Mouse (Mus musculus) bone marrow, adult 2 months (tissue): Measurements from ENCODE around the gene Pigu.

Source experiments
- CTCF ChIP-seq: fragments of 200-500 bp; IDR thresholded peaks from 2 replicates; pipeline ENCODE4 v1.5.1; 2011; ENCODE audit warnings: low read length, control low read depth; ENCODE audit not compliant: control insufficient read depth, insufficient read depth
- POLR2A ChIP-seq: fragments of 200-500 bp; IDR thresholded peaks from 2 replicates; pipeline ENCODE4 v1.6.1; 2011; ENCODE audit warnings: low read depth, mild to moderate bottlenecking, control low read depth, low read length, borderline replicate concordance; ENCODE audit not compliant: control insufficient read depth

- TF ChIP-seq CTCF, result no peak
- no peak for TF ChIP-seq POLR2A
Measured at GRCm38 (mm10) chr2:155265526-155265925, 91.7 kb downstream of the Pigu start.
